Mouse (Mus musculus) limb, embryonic 13.5 days (tissue): ENCODE measurements at regions not wholly inside any gene's neighbourhood (a gene's known extent, or its start where the extent isn't known, plus 50 kb on each side); places are given as distances from the start of the nearest gene placed in this dataset.

Experiments
- ATAC-seq: fragments of 200-750 bp; cut with Nextera tagmentation; 2 replicates; pipeline ENCODE4 v1.8.0; 2017; ENCODE audit warnings: low read depth, moderate number of reproducible peaks, moderate TSS enrichment; ENCODE audit not compliant: low FRiP score
- H3K27ac ChIP-seq: fragments of 300-500 bp; sonication (generic); 2 replicates; pipeline ENCODE4 v1.5.1; 2015; ENCODE audit warnings: inconsistent platforms, mild to moderate bottlenecking, moderate library complexity
- H3K27me3 ChIP-seq: fragments of 300-500 bp; sonication (generic); 2 replicates; pipeline ENCODE4 v1.6.1; 2015; ENCODE audit warnings: mild to moderate bottlenecking, inconsistent platforms
- H3K36me3 ChIP-seq: fragments of 300-500 bp; sonication (generic); 2 replicates; pipeline ENCODE4 v1.6.1; 2015; ENCODE audit warnings: inconsistent platforms, mild to moderate bottlenecking, moderate library complexity
- H3K4me1 ChIP-seq: fragments of 300-500 bp; sonication (generic); 2 replicates; pipeline ENCODE4 v1.6.1; 2015; ENCODE audit warnings: inconsistent platforms
- H3K4me2 ChIP-seq: fragments of 300-500 bp; sonication (generic); replicated peaks from 2 replicates; pipeline ENCODE4 v1.6.1; 2015; ENCODE audit warnings: inconsistent platforms, mild to moderate bottlenecking, moderate library complexity
- H3K4me3 ChIP-seq: fragments of 300-500 bp; sonication (generic); 2 replicates; pipeline ENCODE4 v1.5.1; 2015; ENCODE audit warnings: moderate library complexity, mild to moderate bottlenecking, inconsistent platforms
- H3K9ac ChIP-seq: fragments of 300-500 bp; sonication (generic); 2 replicates; pipeline ENCODE4 v1.6.1; 2015; ENCODE audit warnings: mild to moderate bottlenecking, inconsistent platforms
- H3K9me3 ChIP-seq: fragments of 300-500 bp; sonication (generic); 2 replicates; pipeline ENCODE4 v1.6.1; 2016; ENCODE audit warnings: inconsistent platforms
- WGBS: fragments of 180-500 bp; shearing (Covaris S2); methylation state at CpG from one replicate; pipeline ENCODE4 v1.1.7; 2015; 5-methylcytosine and 5-hydroxymethylcytosine counted together

DNA sequence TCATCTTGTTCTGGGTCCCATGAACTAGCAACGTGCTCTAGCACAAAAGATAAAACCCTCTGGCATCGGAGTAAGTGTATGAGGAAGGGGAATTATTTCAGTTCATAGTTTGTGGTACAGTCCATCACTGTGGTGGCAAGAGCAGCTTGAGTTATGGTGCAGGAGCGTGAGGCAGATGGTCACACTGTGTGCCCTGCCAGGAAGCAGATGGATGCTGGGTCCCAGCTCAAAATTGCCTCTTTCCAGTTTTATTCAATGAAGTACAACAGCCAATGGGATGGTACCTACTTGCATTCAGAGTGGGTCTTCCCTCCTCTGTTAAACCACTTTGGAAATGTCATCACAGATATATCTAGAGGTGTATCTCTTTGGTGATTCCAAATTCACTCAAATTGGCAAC is 551.7 kb upstream of the Id4 start:
- Histone ChIP-seq H3K9ac (no peak overlapping the region), H3K4me3 (no peak overlapping the region), H3K4me2 (no peak overlapping the region), H3K9me3 (no peaks in the 10 kb centered on the region), H3K27ac (no peak overlapping the region), H3K27me3 (no peaks in the 10 kb centered on the region), H3K36me3 (no peaks in the 10 kb centered on the region), H3K4me1 (0 out of 2 replicates have a peak, but pooled peaks cover 5% of the 10 kb centered on the region)
- ATAC-seq = no peak
- WGBS = 90% methylated on average over 3 of the region's 3 CpGs

DNA sequence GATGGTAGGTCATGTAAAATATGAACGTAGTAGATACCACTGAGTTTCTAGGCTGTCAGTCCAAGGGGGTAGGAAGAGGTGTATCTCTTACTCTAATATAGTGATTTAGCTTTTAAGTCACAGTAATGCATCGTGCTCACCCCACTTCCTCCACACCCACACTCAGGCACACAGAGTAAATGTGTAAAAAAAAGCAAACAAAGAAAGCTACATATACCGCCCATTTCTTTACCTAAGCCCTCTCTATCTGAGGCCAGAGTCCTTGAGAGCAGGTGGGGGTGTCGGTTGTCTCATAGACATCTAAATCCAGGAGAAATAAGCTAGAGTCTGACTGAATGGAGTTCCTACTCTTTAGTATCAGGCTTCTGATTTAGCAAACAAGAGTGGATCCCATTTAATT is 548.5 kb upstream of the Id4 start:
- ATAC-seq = no peak
- Histone ChIP-seq H3K9ac (no peak overlapping the region), H3K4me3 (no peak overlapping the region), H3K36me3 (no peaks in the 10 kb centered on the region), H3K27ac (no peak overlapping the region), H3K4me1 (no peaks in the 10 kb centered on the region), H3K9me3 (no peaks in the 10 kb centered on the region), H3K27me3 (no peaks in the 10 kb centered on the region), H3K4me2 (no peak overlapping the region)
- 90% methylated on average over 4 of the region's 4 CpGs for WGBS

DNA sequence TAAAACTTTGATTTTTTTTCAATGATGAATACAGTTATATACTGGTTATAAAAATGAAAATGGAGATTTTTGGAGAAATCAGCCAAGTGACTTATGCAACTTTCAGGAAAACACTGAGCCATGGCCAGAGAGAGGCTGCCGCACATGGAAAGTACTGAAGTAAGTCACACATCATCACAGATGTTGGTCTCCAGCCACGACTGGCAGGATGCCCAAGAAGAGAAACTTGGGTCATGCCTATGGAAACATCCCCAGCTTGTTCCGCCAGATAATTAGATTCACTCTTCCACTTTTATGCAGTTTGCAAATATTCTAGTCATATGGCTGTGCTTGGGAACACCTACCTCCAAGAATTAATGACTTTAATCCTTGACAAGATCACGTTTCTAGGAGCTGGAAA is 544.8 kb upstream of the Id4 start:
- Histone ChIP-seq H3K9me3 (no peaks in the 10 kb centered on the region), H3K4me3 (no peak overlapping the region), H3K36me3 (no peaks in the 10 kb centered on the region), H3K4me2 (no peak overlapping the region), H3K9ac (no peak overlapping the region), H3K27me3 (no peaks in the 10 kb centered on the region), H3K4me1 (no peaks in the 10 kb centered on the region), H3K27ac (no peak overlapping the region)
- WGBS = 64% methylated on average over 4 of the region's 4 CpGs
- ATAC-seq = no peak

DNA sequence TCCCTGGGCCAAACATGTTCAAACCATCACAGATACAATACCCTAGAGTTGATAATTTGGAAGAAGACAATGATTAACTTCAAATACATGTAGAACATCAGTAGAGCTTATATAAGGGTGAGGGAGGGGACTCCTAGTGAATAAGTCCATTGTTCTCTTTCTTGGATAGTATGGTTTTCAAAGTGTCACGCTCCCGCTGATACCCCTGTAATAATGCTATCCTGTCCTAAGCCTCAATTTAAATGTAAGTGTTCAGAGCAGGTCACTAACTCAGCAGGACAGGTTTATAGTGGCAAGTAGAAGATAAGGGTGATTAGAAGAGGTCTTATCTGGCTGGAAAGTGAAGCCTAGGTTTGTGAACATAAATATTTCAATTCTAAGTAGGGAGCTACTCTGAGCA is 540.4 kb upstream of the Id4 start:
- no peak overlapping the region for H3K27ac ChIP-seq
- 87% methylated on average over 2 of the region's 2 CpGs for whole genome bisulfite sequencing
- H3K4me3 ChIP-seq = no peak overlapping the region
- H3K4me1 ChIP-seq = no peaks in the 10 kb centered on the region
- H3K9me3 ChIP-seq = no peaks in the 10 kb centered on the region
- H3K4me2 ChIP-seq = no peak overlapping the region
- H3K27me3 ChIP-seq = no peaks in the 10 kb centered on the region
- no peak for ATAC-seq
- H3K36me3 ChIP-seq = no peaks in the 10 kb centered on the region
- no peak overlapping the region for H3K9ac ChIP-seq

DNA sequence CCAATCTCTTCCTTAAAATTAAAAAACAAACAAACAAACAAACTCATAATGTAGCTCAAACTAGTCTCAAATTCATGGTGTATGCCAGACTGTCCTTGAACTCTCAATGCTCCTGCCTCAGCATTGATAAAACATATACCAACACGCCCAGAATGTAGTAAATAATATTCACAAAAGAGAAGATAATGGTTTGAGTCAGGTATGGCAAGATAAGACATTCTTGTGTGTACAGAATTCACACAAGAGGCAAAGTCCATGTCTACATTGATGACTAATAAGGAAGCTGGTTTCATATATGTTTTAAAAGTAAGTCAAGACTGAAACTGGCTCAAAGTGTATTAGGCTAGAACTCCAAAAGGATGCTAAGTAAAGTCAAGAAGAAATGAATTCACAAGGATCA is 526.6 kb upstream of the Id4 start:
- Histone ChIP-seq H3K9me3 (peaks cover 4% of the 10 kb centered on the region; the same call in 1 of the 2 replicates), H3K4me1 (no peaks in the 10 kb centered on the region), H3K36me3 (no peaks in the 10 kb centered on the region), H3K27me3 (no peaks in the 10 kb centered on the region), H3K4me3 (no peak overlapping the region), H3K27ac (no peak overlapping the region), H3K4me2 (no peak overlapping the region), H3K9ac (no peak overlapping the region)
- WGBS = 52% methylated on average over 1 of the region's 1 CpGs
- no peak for ATAC-seq

DNA sequence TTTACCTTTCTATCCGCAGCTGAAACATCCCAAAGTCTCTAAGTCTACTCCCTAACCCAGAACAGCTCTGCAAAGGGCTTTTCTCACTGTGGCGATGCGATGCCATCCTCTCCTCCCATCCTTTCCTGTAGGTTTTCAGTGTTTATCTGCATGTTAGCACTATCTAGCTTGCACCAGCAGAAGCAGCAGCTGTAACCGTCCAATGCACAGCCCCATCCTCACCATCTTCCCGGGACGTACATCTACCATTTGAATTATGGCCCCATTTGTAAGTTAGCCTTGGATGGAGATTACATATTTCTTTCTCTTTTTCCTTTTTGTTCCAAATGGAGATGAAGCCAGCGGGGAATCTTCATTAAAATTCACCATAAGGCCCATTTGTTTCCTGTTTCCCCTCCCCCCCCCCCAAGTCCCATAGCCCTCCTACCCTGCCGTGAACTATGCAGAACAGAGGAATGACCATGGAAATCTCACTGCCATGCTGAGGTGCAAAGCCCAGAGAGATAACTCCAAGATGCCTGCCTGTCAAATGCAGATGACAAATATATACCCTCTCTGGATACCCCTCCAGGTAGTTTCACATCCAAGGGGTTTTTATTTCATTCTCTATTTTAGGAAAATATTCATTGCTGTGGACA is 525.5 kb upstream of the Id4 start:
- no peak overlapping the region for H3K4me3 ChIP-seq
- no peak overlapping the region for H3K9ac ChIP-seq
- H3K4me1 ChIP-seq = no peaks in the 10 kb centered on the region
- 76% methylated on average over 8 of the region's 8 CpGs for WGBS
- H3K27me3 ChIP-seq = no peaks in the 10 kb centered on the region
- H3K27ac ChIP-seq = no peak overlapping the region
- H3K4me2 ChIP-seq = no peak overlapping the region
- no peaks in the 10 kb centered on the region for H3K36me3 ChIP-seq
- ATAC-seq = no peak
- peaks cover 5% of the 10 kb centered on the region; the same call in 1 of the 2 replicates for H3K9me3 ChIP-seq

DNA sequence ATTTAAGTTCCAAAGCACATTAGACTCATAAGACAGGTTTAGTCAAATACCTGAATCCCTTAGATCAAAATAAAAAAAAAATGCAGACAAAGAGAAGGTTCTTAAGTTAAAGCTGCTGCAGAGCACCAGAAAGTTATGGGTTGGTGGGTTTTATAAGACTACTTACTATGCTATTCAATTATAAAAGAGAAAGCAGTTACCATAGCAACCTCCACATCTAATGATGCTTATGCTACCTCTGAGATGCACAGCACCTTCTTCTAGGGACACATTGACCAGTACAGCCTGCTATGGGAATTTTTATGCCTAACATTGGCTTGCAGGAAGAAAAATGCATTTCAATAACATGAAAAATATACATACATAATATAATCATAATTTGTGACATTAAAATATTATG is 512.1 kb upstream of the Id4 start:
- H3K4me2 ChIP-seq = no peak overlapping the region
- H3K4me1 ChIP-seq = peaks cover 6% of the 10 kb centered on the region; the same call in 1 of the 2 replicates
- 0 out of 2 replicates have a peak, but pooled peaks cover 4% of the 10 kb centered on the region for H3K27me3 ChIP-seq
- no peaks in the 10 kb centered on the region for H3K36me3 ChIP-seq
- no peak overlapping the region for H3K9ac ChIP-seq
- no peak overlapping the region for H3K4me3 ChIP-seq
- no peaks in the 10 kb centered on the region for H3K9me3 ChIP-seq
- no peak for ATAC-seq
- no peak overlapping the region for H3K27ac ChIP-seq

DNA sequence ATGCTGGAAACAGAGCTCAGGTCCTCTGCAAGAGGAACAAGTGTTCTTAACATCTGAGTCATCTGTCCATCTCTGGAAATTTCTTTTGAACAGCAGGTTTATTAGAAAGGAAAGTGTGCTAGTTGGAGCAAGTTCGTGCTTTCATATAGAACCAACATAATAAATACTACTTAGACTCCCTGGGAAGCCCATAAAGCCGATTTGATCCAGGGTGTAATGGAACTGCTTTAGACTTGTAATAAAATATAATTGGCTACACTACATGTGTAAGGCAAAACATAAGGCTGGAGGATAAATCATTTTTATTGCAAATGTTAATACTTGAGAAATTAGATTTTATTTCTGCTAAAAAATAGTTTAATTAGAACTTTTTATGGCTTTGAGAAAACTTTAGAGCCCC is 510.0 kb upstream of the Id4 start:
- WGBS = 9% methylated on average over 2 of the region's 2 CpGs
- no peak overlapping the region for H3K4me2 ChIP-seq
- H3K4me3 ChIP-seq = no peak overlapping the region
- H3K27ac ChIP-seq = no peak overlapping the region
- no peaks in the 10 kb centered on the region for H3K9me3 ChIP-seq
- 0 out of 2 replicates have a peak, but pooled peaks cover 4% of the 10 kb centered on the region for H3K27me3 ChIP-seq
- peaks cover 6% of the 10 kb centered on the region; the same call in 1 of the 2 replicates for H3K4me1 ChIP-seq
- no peak for ATAC-seq
- no peaks in the 10 kb centered on the region for H3K36me3 ChIP-seq
- no peak overlapping the region for H3K9ac ChIP-seq

DNA sequence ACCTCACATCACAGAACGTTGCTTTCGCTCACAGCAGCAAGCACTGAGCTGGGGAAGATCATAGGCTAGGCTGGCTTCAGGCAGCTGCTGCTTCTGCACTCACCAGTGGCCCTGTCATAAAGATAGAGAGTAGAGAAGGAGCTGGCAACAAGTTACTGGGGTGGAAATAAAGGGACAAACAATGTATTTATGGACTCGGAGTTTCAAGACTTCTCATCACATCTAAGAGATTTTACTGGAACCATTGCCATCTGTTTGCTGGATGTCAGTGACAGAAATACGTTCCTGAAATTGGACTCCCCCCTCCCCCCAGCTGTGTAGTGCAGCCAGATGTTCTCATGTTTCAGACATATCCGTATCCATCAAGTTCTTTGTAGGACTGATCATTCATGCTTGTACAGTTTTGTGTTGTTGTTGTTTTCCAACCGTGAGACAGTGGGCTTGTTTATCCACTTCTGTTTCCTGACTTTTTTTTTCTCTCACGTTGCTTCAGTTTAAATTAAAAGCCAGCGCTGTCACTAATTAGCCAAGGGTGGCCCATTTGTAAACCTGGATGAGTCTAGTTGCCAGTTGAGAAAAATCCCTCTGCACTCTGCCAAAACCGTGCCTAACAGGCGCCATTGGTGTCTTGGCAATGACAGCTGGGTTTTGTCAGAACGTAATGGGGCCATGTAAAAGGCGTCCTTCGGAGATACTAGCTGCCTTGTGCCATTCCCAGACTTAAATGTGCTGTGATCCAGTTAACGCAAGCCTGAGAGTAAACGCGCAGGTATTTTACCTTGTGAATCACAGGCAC is 496.0 kb upstream of the Id4 start:
- H3K4me1 ChIP-seq = peaks cover 25% of the 10 kb centered on the region
- H3K4me3 ChIP-seq = no peak overlapping the region
- no peak overlapping the region for H3K27ac ChIP-seq
- H3K27me3 ChIP-seq = no peaks in the 10 kb centered on the region
- H3K36me3 ChIP-seq = no peaks in the 10 kb centered on the region
- ATAC-seq = no peak
- H3K9ac ChIP-seq = no peak overlapping the region
- WGBS = 36% methylated on average over 16 of the region's 16 CpGs
- H3K9me3 ChIP-seq = no peaks in the 10 kb centered on the region
- no peak overlapping the region for H3K4me2 ChIP-seq

DNA sequence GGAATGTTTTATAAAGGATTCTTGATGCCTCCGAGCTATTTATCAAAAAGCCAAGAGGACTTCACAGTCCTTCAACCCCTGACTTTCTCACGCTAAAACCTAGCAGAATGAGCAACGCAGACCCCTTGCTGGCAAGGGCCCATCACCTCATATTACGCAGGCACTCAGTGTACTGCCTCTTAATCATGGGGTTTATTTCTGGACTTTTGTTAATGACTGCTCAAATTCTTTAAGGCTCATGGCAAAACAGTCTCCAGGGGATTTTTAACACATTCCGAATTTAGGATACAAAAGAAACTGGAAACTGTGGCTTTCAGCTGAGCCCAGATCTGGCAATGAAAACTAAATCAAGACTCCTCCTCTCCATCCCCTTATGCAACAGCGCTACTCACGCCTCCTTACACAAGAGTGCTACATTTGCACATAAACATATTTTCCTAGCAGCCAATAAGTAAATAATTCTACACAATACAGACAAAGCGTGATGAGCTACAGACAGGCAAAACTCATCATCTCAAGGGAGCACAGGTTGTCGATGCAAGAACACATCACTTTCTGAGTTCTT is 492.0 kb upstream of the Id4 start:
- no peak overlapping the region for H3K4me3 ChIP-seq
- 0 out of 2 replicates have a peak overlapping the region, but pooled peaks have one; percentile 7 for H3K4me2 ChIP-seq
- ATAC-seq = peak; percentile 67
- H3K36me3 ChIP-seq = no peaks in the 10 kb centered on the region
- H3K9me3 ChIP-seq = no peaks in the 10 kb centered on the region
- H3K27me3 ChIP-seq = no peaks in the 10 kb centered on the region
- no peak overlapping the region for H3K27ac ChIP-seq
- no peak overlapping the region for H3K9ac ChIP-seq
- peaks cover 25% of the 10 kb centered on the region for H3K4me1 ChIP-seq
- 44% methylated on average over 9 of the region's 9 CpGs for WGBS

DNA sequence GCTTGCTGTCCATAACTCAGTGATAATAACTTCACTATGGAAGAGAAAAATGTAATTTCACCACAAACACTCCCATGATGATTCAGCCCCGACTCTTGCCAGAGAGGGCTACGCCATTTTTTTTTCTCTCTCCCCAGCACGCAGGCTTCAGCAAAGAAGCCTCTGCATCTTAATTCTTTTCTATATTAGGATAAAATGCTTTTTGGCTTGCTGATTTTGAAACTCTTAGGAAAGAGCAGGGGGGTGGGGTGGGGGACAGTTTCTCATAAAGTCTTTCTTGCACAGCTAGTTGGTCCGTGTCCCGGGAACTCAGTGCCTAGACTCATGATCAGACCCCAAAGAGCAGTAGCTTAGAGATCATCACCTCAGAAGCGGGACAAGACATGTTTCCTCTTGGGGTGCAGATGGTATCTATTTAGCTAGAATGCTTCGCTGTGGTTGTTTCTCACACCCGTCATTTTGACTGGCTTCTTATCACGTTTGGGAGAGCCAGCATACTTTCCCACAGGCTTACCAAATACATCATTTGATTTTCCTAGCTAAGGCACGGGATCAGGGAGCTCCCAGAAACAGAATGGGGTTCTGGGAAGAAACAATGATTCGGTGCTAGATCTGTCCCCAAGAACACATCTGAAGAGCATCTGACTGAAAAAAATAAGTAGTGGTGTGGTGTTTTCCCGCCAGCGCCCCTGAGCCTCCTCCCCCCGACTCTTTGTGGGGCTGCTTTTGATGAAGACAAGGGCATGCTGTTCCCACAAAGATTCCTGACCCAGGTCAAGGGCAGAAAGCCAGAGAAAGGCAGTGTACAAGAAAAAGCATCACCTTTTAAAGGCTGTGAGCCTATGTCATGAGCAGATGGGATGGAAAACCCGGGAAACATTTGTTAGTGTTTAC is 483.6 kb upstream of the Id4 start:
- 45% methylated on average over 15 of the region's 15 CpGs for WGBS
- H3K36me3 ChIP-seq = no peaks in the 10 kb centered on the region
- peak overlapping the region; percentile 2; the same call in 1 of the 2 replicates for H3K27ac ChIP-seq
- peak overlapping the region; percentile 50 for H3K4me2 ChIP-seq
- H3K9me3 ChIP-seq = no peaks in the 10 kb centered on the region
- ATAC-seq = no peak
- H3K4me3 ChIP-seq = no peak overlapping the region
- 0 out of 2 replicates have a peak, but pooled peaks cover 3% of the 10 kb centered on the region for H3K27me3 ChIP-seq
- H3K4me1 ChIP-seq = peaks cover 22% of the 10 kb centered on the region
- no peak overlapping the region for H3K9ac ChIP-seq
